Mouse (Mus musculus): ENCODE data around the gene Serinc5. TPM values are rescaled to one million over a fixed set of nuclear protein-coding genes. Genes with fewer than 3 reads are reported as not detected.

Serinc5 gene
- polyA plus RNA-seq, 1 experiment from 2014 or later, result 7.0 TPM

DNA sequence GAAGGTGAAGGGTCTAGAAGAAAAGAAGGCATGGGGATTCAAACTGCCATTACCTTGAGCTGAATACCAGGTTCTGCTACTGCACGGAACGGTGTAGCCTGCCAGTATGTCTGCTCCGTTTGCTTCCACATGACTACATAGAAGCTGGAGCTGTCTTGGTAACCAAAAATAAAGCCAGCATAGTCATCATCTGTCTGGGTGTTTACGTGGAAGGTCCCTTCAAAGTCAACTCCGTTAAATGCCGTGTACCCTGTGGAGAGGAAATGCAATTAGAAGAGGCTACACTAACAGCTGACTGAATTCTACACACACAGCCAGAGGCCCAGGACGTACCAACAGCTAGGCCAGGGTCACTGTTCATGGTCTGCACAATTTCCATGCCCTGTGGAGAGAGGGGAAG lies 144.1 kb downstream of the Serinc5 start:
- Histone ChIP-seq H3K27me3 (ENCODE audit: control insufficient read depth, insufficient read depth, low read length) (no peaks in the 10 kb centered on the region), H3K9me3 (ENCODE audit: control insufficient read depth, low read length) (no peaks in the 10 kb centered on the region), H3K4me3 (ENCODE audit: low read depth, low read length) (no peak overlapping the region), H3K4me1 (ENCODE audit: control insufficient read depth, insufficient read depth, low read length) (no peaks in the 10 kb centered on the region), H3K9ac (ENCODE audit: low read length) (no peak overlapping the region), H3K27ac (replicated peaks; ENCODE audit: low read depth, low read length) (no peak overlapping the region), H3K36me3 (ENCODE audit: control insufficient read depth, insufficient read depth, low read length) (no peaks in the 10 kb centered on the region), H3K4me2 (ENCODE audit: low read depth, severe bottlenecking) (no peak overlapping the region)
- DNase-seq (ENCODE audit: low spot score), result no peak
- ATAC-seq (ENCODE audit: insufficient number of reproducible peaks, low FRiP score, low TSS enrichment, low read depth), result no peak
- 68% methylated on average over 7 of the region's 7 CpGs for WGBS

DNA sequence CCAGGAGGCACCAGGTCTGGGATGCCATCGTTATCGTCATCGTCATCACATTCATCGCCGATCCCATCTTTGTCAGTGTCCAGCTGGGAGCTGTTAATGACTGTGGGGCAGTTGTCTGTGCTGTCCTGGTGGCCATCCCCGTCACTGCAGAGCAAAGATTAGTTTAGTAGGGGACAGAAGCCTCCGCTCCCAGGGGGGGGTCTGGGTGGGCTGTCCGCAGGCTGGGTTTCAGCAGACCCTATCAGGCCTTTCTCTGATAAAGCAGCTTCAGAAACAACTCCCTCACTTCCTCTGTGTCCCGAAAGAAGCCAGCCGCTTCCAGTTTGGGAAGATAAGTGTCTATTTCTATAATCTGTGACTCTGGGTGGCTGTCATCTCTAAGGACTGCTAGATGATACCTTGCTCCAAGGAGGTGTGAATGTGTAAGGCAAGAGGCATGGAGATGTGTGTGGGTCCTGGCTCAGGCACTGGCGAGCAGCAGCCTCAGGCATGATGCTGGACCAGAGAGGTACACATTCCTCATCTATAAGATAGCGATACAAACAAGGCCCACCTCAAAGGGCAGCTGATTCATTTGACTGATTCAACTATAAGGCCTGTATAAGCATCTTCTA lies 147.2 kb downstream of the Serinc5 start:
- no peak for ATAC-seq (ENCODE audit: insufficient number of reproducible peaks, low FRiP score, low TSS enrichment, low read depth)
- Histone ChIP-seq H3K36me3 (ENCODE audit: control insufficient read depth, insufficient read depth, low read length) (no peaks in the 10 kb centered on the region), H3K27me3 (ENCODE audit: control insufficient read depth, insufficient read depth, low read length) (no peaks in the 10 kb centered on the region), H3K9me3 (ENCODE audit: control insufficient read depth, low read length) (no peaks in the 10 kb centered on the region), H3K9ac (ENCODE audit: low read length) (no peak overlapping the region), H3K4me3 (ENCODE audit: low read depth, low read length) (no peak overlapping the region), H3K4me2 (ENCODE audit: low read depth, severe bottlenecking) (no peak overlapping the region), H3K27ac (replicated peaks; ENCODE audit: low read depth, low read length) (no peak overlapping the region), H3K4me1 (ENCODE audit: control insufficient read depth, insufficient read depth, low read length) (no peaks in the 10 kb centered on the region)
- DNase-seq (ENCODE audit: low spot score), result no peak
- WGBS, result 86% methylated on average over 12 of the region's 12 CpGs

DNA sequence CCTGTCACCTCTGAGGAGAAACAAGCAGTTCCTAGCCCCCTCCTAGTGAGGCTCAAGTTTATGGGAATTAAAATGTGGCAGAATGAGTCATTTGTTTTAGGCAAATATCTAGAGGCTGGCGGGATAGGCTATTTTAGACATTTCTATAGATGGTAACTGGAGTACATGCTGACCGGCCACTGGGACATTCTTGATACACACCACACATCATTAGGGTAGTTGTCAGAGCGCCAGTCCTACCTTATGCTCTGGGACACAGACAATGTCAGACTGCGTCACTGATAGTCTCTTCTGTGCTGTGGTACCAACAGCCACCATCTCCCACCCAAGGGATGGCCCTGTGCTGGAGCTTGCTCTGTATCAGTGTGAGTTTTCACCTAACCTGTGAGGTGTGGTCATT lies 148.2 kb downstream of the Serinc5 start:
- H3K4me3 ChIP-seq (ENCODE audit: low read depth, low read length), result no peak overlapping the region

DNA sequence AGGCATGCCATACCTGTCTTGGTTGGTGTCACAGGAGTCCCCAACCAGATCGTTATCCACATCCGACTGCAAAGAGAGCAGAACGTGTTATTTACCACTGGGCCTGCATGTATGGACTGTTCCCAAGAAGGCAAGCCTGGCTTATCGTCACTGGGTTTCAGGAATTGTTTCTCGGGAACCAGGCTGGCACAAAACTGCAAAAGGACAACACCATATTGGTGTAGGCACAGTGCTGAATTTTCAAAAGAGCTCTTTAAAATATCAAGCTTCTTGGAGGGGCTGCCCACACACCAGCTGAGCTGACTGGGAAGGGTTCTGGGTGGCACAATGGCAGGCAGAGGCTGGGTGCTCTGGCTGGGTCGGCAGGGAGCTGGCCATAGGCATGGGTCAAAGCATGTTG lies 149.6 kb downstream of the Serinc5 start:
- H3K4me2 ChIP-seq (ENCODE audit: low read depth, severe bottlenecking), result no peak overlapping the region
- WGBS, result 83% methylated on average over 6 of the region's 6 CpGs
- ATAC-seq (ENCODE audit: insufficient number of reproducible peaks, low FRiP score, low TSS enrichment, low read depth), result no peak
- no peaks in the 10 kb centered on the region for H3K4me1 ChIP-seq (ENCODE audit: control insufficient read depth, insufficient read depth, low read length)
- no peak overlapping the region for H3K9ac ChIP-seq (ENCODE audit: low read length)
- no peak overlapping the region for H3K27ac ChIP-seq (replicated peaks; ENCODE audit: low read depth, low read length)
- H3K36me3 ChIP-seq (ENCODE audit: control insufficient read depth, insufficient read depth, low read length), result no peaks in the 10 kb centered on the region
- no peak overlapping the region for H3K4me3 ChIP-seq (ENCODE audit: low read depth, low read length)
- H3K9me3 ChIP-seq (ENCODE audit: control insufficient read depth, low read length), result no peaks in the 10 kb centered on the region
- no peak for DNase-seq (ENCODE audit: low spot score)
- no peaks in the 10 kb centered on the region for H3K27me3 ChIP-seq (ENCODE audit: control insufficient read depth, insufficient read depth, low read length)

More for the DNA sequence above, 148.2 kb downstream of the Serinc5 start:
- DNase-seq (ENCODE audit: low spot score), result no peak
- Histone ChIP-seq H3K9ac (ENCODE audit: low read length) (no peak overlapping the region), H3K36me3 (ENCODE audit: control insufficient read depth, insufficient read depth, low read length) (no peaks in the 10 kb centered on the region), H3K27me3 (ENCODE audit: control insufficient read depth, insufficient read depth, low read length) (no peaks in the 10 kb centered on the region), H3K4me2 (ENCODE audit: low read depth, severe bottlenecking) (no peak overlapping the region), H3K9me3 (ENCODE audit: control insufficient read depth, low read length) (no peaks in the 10 kb centered on the region), H3K4me1 (ENCODE audit: control insufficient read depth, insufficient read depth, low read length) (no peaks in the 10 kb centered on the region), H3K27ac (replicated peaks; ENCODE audit: low read depth, low read length) (no peak overlapping the region)
- 91% methylated on average over 4 of the region's 4 CpGs for WGBS
- ATAC-seq (ENCODE audit: insufficient number of reproducible peaks, low FRiP score, low TSS enrichment, low read depth), result no peak

Other genes with a start within 250 kb of the Serinc5 start
- 0.09 and 0.10 TPM in 2 replicates for gene Ankrd34b, start 185.2 kb upstream of the Serinc5 start, polyA plus RNA-seq (2014; fragmentation: Nextera tagmentation; extraction: Ambion mirVana)
- 0.25 TPM in 1 of 2 replicates, not detected in the other for gene Fam151b, start 127.1 kb upstream of the Serinc5 start, polyA plus RNA-seq (2014; fragmentation: Nextera tagmentation; extraction: Ambion mirVana)
- gene Zfyve16, start 80.2 kb upstream of the Serinc5 start, polyA plus RNA-seq (2014; fragmentation: Nextera tagmentation; extraction: Ambion mirVana), result 16.1 and 18.0 TPM in 2 replicates
- not detected in 2 replicates for gene Spz1, start 34.9 kb upstream of the Serinc5 start, polyA plus RNA-seq (2014; fragmentation: Nextera tagmentation; extraction: Ambion mirVana)
- gene Thbs4, start 183.7 kb downstream of the Serinc5 start, polyA plus RNA-seq (2014; fragmentation: Nextera tagmentation; extraction: Ambion mirVana), result 0.61 and 0.72 TPM in 2 replicates
- 6.4 TPM in 2 replicates for gene Mtx3, start 233.7 kb downstream of the Serinc5 start, polyA plus RNA-seq (2014; fragmentation: Nextera tagmentation; extraction: Ambion mirVana)